Comparison of ENCODE assay signal across 7 mouse cellular contexts in the genomic region with DNA sequence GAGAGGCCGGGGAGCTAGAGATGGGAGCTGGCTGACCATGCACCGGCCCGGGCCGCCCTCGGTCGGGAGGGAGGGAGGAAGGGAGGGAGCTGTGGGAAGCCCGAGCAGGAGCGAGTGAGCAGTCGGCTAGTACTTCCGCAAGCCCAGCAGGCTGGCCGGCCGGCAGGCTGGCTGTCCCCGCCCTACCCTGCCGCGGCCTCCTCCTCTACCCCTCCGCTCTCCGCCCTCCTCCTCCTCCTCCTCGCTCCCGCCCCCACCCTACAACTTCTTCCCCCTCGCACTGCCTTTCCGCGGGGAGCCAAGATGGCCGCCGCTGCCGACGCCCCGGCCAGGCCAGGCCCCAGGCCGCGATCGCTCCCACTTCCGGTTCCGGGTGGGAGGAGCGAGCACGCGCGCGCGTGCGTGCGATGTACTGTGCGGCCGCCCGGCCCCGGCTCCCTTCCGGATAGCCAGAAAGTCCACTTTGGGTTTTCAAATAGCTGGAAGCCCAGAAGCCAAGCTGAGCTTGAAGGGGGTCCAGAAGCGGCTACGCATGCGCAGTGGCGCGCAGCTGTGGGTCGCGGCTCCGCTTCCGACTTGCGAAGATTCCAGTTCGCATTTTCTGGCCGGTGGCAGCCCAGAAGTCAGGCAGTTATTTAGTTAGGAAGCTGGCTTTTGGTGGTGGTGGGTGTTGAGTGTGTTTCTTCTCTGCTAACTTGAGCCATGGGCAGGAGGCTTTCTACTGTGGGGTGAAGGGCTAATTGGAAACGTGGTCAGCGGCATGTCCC. TPM values are rescaled to one million over a fixed set of nuclear protein-coding genes. Genes with fewer than 3 reads are reported as not detected.
DNase-seq lines count a peak whose midpoint lies in the region; ATAC-seq lines count a peak whose summit lies in the region.

A gene (minus strand): TSS at position 359 of the 767 bp plus-strand sequence.

- intact Hi-C loops in left cerebral cortex, postnatal 36 days (cut with DNase I), result loop anchor here (1.0 to 5.0 kb wide), 2 partner anchors 47 to 125 kb away; a partner anchor contains a TSS

- DNase-seq in adrenal gland, adult 8-10 months, result peak; percentile 99
- DNase-seq in embryo, embryonic 9.5 days (ENCODE audit: extremely low spot score), result peak; percentile 99
- peak; percentile 99 for DNase-seq in gastrocnemius, postnatal 4 days (ENCODE audit: low spot score in 2 of 2)
- peak; percentile 100 for DNase-seq in left cerebral cortex, postnatal 36 days (ENCODE audit: low spot score in 2 of 2)
- peak; percentile 100 for DNase-seq in midbrain, embryonic 11.5 days (ENCODE audit: low spot score, missing footprints)
- DNase-seq in skeletal muscle tissue, adult 2 months (ENCODE audit: low read depth, low spot score), result peak; percentile 100

- WGBS in intestine, embryonic 16.5 days, result under 1% methylated on average over 55 of the region's 59 CpGs
- WGBS in midbrain, embryonic 11.5 days, result under 1% methylated on average over 48 of the region's 59 CpGs

- H3K27me3 ChIP-seq in intestine, embryonic 16.5 days (replicated peaks; ENCODE audit: control insufficient read depth, insufficient read depth, low read length), result no peaks in the 10 kb centered on the region
- H3K27me3 ChIP-seq in midbrain, embryonic 11.5 days (ENCODE audit: control insufficient read depth, insufficient read depth, low read length), result no peaks in the 10 kb centered on the region

- H3K9me3 ChIP-seq in intestine, embryonic 16.5 days (ENCODE audit: control insufficient read depth, low read length), result no peaks in the 10 kb centered on the region
- H3K9me3 ChIP-seq in midbrain, embryonic 11.5 days (ENCODE audit: control insufficient read depth, low read length), result no peaks in the 10 kb centered on the region

- H3K36me3 ChIP-seq in intestine, embryonic 16.5 days (ENCODE audit: control insufficient read depth, insufficient read depth, low read length), result no peaks in the 10 kb centered on the region
- no peaks in the 10 kb centered on the region for H3K36me3 ChIP-seq in midbrain, embryonic 11.5 days (ENCODE audit: control insufficient read depth, insufficient read depth, low read length)

- H3K4me2 ChIP-seq in intestine, embryonic 16.5 days (ENCODE audit: low read depth, low read length), result peak within 1 kb of the TSS; percentile 62
- peak within 1 kb of the TSS; percentile 61 for H3K4me2 ChIP-seq in midbrain, embryonic 11.5 days

- ATAC-seq in intestine, embryonic 16.5 days, result peak; percentile 95
- peak; percentile 95 for ATAC-seq in midbrain, embryonic 11.5 days (ENCODE audit: low FRiP score)

- H3K4me1 ChIP-seq in intestine, embryonic 16.5 days (ENCODE audit: control insufficient read depth, insufficient read depth, low read length), result peaks cover 17% of the 10 kb centered on the region
- H3K4me1 ChIP-seq in midbrain, embryonic 11.5 days (ENCODE audit: control insufficient read depth, insufficient read depth, low read length), result peaks cover 13% of the 10 kb centered on the region

- peak within 1 kb of the TSS; percentile 83 for H3K4me3 ChIP-seq in intestine, embryonic 16.5 days (ENCODE audit: low read length)
- H3K4me3 ChIP-seq in midbrain, embryonic 11.5 days (ENCODE audit: low read depth, low read length), result peak within 1 kb of the TSS; percentile 74

- H3K9ac ChIP-seq in intestine, embryonic 16.5 days (ENCODE audit: low read depth, low read length), result peak within 1 kb of the TSS; percentile 94
- H3K9ac ChIP-seq in midbrain, embryonic 11.5 days (ENCODE audit: low read length), result peak within 1 kb of the TSS; percentile 91

- H3K27ac ChIP-seq in intestine, embryonic 16.5 days (ENCODE audit: low read length), result peak within 1 kb of the TSS; percentile 98
- H3K27ac ChIP-seq in midbrain, embryonic 11.5 days (ENCODE audit: low read depth, low read length), result peak within 1 kb of the TSS; percentile 95

RNA-seq across cellular contexts. Expression of the gene that starts here (rescaled TPM):
- 100 to 1,000 TPM; 158 to 193 (median 172) TPM for total RNA-seq in adrenal gland, adult 8-10 months (2022)
- total RNA-seq in gastrocnemius, postnatal 4 days (2021), result 100 to 1,000 TPM; 126 TPM
- polyA plus RNA-seq in intestine, embryonic 16.5 days (2015; fragmentation: Nextera tagmentation; extraction: Ambion mirVana), result 354 and 361 TPM in 2 replicates
- 100 to 1,000 TPM; 220 to 242 TPM for total RNA-seq in left cerebral cortex, postnatal 36 days (2021)
- 269 and 271 TPM in 2 replicates for polyA plus RNA-seq in midbrain, embryonic 11.5 days (2014; fragmentation: Nextera tagmentation; extraction: Ambion mirVana)

Comparison
In these comparisons a context has a peak if more than half of its experiments do, and no peak if none do; other contexts are left out.
1. Peak in every context shown above with its lines: DNase-seq, ATAC-seq, H3K4me3 ChIP-seq and H3K27ac ChIP-seq.